Mouse (Mus musculus): ENCODE measurements around the gene Sp110. TPM values are rescaled to one million over a fixed set of nuclear protein-coding genes. Genes with fewer than 3 reads are reported as not detected.
"Not testable (repeated sequence)": the region's sequence is repeated elsewhere in the genome, so short reads cannot be mapped to it uniquely, and the experiment has no call there.

The Sp110 gene
- polyA plus RNA-seq, 1 experiment from 2014 or later, result 0.37 TPM

GRCm38 (mm10) chr1:85578372-85579010, 20.1 kb downstream of the Sp110 start:
- H3K9ac ChIP-seq (replicated peaks; ENCODE audit: low read depth, low read length); H3K9me3 ChIP-seq (ENCODE audit: control insufficient read depth, low read length); H3K27me3 ChIP-seq (ENCODE audit: control insufficient read depth, insufficient read depth, low read length); H3K4me1 ChIP-seq (ENCODE audit: control insufficient read depth, insufficient read depth, low read length); H3K27ac ChIP-seq (ENCODE audit: low read depth, low read length); H3K4me3 ChIP-seq (ENCODE audit: low read depth, low read length); H3K36me3 ChIP-seq (ENCODE audit: control insufficient read depth, insufficient read depth, low read length); ATAC-seq (ENCODE audit: low read depth); H3K4me2 ChIP-seq (ENCODE audit: low read depth, low read length): not testable (repeated sequence)
- WGBS, result 54% methylated on average over 2 of the region's 3 CpGs

- not testable (repeated sequence) for H3K27me3 ChIP-seq (ENCODE audit: control insufficient read depth, insufficient read depth, low read length); H3K9ac ChIP-seq (replicated peaks; ENCODE audit: low read depth, low read length); ATAC-seq (ENCODE audit: low read depth); H3K36me3 ChIP-seq (ENCODE audit: control insufficient read depth, insufficient read depth, low read length); H3K4me1 ChIP-seq (ENCODE audit: control insufficient read depth, insufficient read depth, low read length); H3K27ac ChIP-seq (ENCODE audit: low read depth, low read length); H3K9me3 ChIP-seq (ENCODE audit: control insufficient read depth, low read length); H3K4me2 ChIP-seq (ENCODE audit: low read depth, low read length); H3K4me3 ChIP-seq (ENCODE audit: low read depth, low read length)
- WGBS, result 91% methylated on average over 2 of the region's 3 CpGs
These were observed 23.2 kb downstream of the Sp110 start, which contains the start of gene G530012D18Rik for GRCm38 (mm10) chr1:85575376-85575775. TSS of gene G530012D18Rik (plus strand) at chr1:85575676.

- not testable (repeated sequence) for H3K27me3 ChIP-seq (ENCODE audit: control insufficient read depth, insufficient read depth, low read length); ATAC-seq (ENCODE audit: low read depth); H3K27ac ChIP-seq (ENCODE audit: low read depth, low read length); H3K4me1 ChIP-seq (ENCODE audit: control insufficient read depth, insufficient read depth, low read length); H3K9me3 ChIP-seq (ENCODE audit: control insufficient read depth, low read length); H3K36me3 ChIP-seq (ENCODE audit: control insufficient read depth, insufficient read depth, low read length); H3K4me2 ChIP-seq (ENCODE audit: low read depth, low read length); H3K4me3 ChIP-seq (ENCODE audit: low read depth, low read length); H3K9ac ChIP-seq (replicated peaks; ENCODE audit: low read depth, low read length)
- WGBS, result 71% methylated on average over 4 of the region's 4 CpGs
These were observed 25.1 kb downstream of the Sp110 start for GRCm38 (mm10) chr1:85573554-85573953.

GRCm38 (mm10) chr1:85555261-85555660, 43.4 kb downstream of the Sp110 start:
- H3K4me3 ChIP-seq (ENCODE audit: low read depth, low read length); H3K4me2 ChIP-seq (ENCODE audit: low read depth, low read length); H3K36me3 ChIP-seq (ENCODE audit: control insufficient read depth, insufficient read depth, low read length); H3K9me3 ChIP-seq (ENCODE audit: control insufficient read depth, low read length); H3K4me1 ChIP-seq (ENCODE audit: control insufficient read depth, insufficient read depth, low read length); ATAC-seq (ENCODE audit: low read depth); H3K27ac ChIP-seq (ENCODE audit: low read depth, low read length); H3K27me3 ChIP-seq (ENCODE audit: control insufficient read depth, insufficient read depth, low read length); H3K9ac ChIP-seq (replicated peaks; ENCODE audit: low read depth, low read length): not testable (repeated sequence)
- WGBS, result 86% methylated on average over 4 of the region's 4 CpGs

- not testable (repeated sequence) for H3K4me3 ChIP-seq (ENCODE audit: low read depth, low read length); H3K27ac ChIP-seq (ENCODE audit: low read depth, low read length); ATAC-seq (ENCODE audit: low read depth); H3K9ac ChIP-seq (replicated peaks; ENCODE audit: low read depth, low read length); H3K27me3 ChIP-seq (ENCODE audit: control insufficient read depth, insufficient read depth, low read length); H3K36me3 ChIP-seq (ENCODE audit: control insufficient read depth, insufficient read depth, low read length); H3K4me1 ChIP-seq (ENCODE audit: control insufficient read depth, insufficient read depth, low read length); H3K4me2 ChIP-seq (ENCODE audit: low read depth, low read length); H3K9me3 ChIP-seq (ENCODE audit: control insufficient read depth, low read length)
These were observed 52.2 kb downstream of the Sp110 start for GRCm38 (mm10) chr1:85546442-85546841.

- H3K36me3 ChIP-seq (ENCODE audit: control insufficient read depth, insufficient read depth, low read length); H3K9me3 ChIP-seq (ENCODE audit: control insufficient read depth, low read length); H3K27me3 ChIP-seq (ENCODE audit: control insufficient read depth, insufficient read depth, low read length); H3K4me1 ChIP-seq (ENCODE audit: control insufficient read depth, insufficient read depth, low read length); H3K4me2 ChIP-seq (ENCODE audit: low read depth, low read length); H3K4me3 ChIP-seq (ENCODE audit: low read depth, low read length); H3K27ac ChIP-seq (ENCODE audit: low read depth, low read length); ATAC-seq (ENCODE audit: low read depth); H3K9ac ChIP-seq (replicated peaks; ENCODE audit: low read depth, low read length): not testable (repeated sequence)
- 82% methylated on average over 3 of the region's 4 CpGs for WGBS
These were observed 54.8 kb downstream of the Sp110 start for GRCm38 (mm10) chr1:85543818-85544217.

GRCm38 (mm10) chr1:85528451-85529110, 70.0 kb downstream of the Sp110 start:
- not testable (repeated sequence) for H3K36me3 ChIP-seq (ENCODE audit: control insufficient read depth, insufficient read depth, low read length); H3K9me3 ChIP-seq (ENCODE audit: control insufficient read depth, low read length); ATAC-seq (ENCODE audit: low read depth); H3K4me3 ChIP-seq (ENCODE audit: low read depth, low read length); H3K27ac ChIP-seq (ENCODE audit: low read depth, low read length); H3K27me3 ChIP-seq (ENCODE audit: control insufficient read depth, insufficient read depth, low read length); H3K4me1 ChIP-seq (ENCODE audit: control insufficient read depth, insufficient read depth, low read length); H3K9ac ChIP-seq (replicated peaks; ENCODE audit: low read depth, low read length); H3K4me2 ChIP-seq (ENCODE audit: low read depth, low read length)
- WGBS, result 79% methylated on average over 13 of the region's 15 CpGs

Other genes with a start within 250 kb of the Sp110 start
- not detected in 2 replicates for gene G530012D18Rik, start 23.1 kb downstream of the Sp110 start, polyA plus RNA-seq (2014; fragmentation: Nextera tagmentation; extraction: Ambion mirVana)
- gene Sp140, start 1.6 kb upstream of the Sp110 start, polyA plus RNA-seq (2014; fragmentation: Nextera tagmentation; extraction: Ambion mirVana), result 0.20 and 0.95 TPM in 2 replicates
- gene Sp100, start 51.2 kb upstream of the Sp110 start, polyA plus RNA-seq (2014; fragmentation: Nextera tagmentation; extraction: Ambion mirVana), result 0.36 TPM in 1 of 2 replicates, not detected in the other
- 0.20 and 0.73 TPM in 2 replicates for gene A630001G21Rik, start 179.8 kb upstream of the Sp110 start, polyA plus RNA-seq (2014; fragmentation: Nextera tagmentation; extraction: Ambion mirVana)
- gene Cab39, start 194.6 kb upstream of the Sp110 start, polyA plus RNA-seq (2014; fragmentation: Nextera tagmentation; extraction: Ambion mirVana), result 74.4 and 83.9 TPM in 2 replicates